Mouse (Mus musculus) C2C12 (cell line): ENCODE results near the gene Lsm10.

Experiments used
- CEBPB ChIP-seq: IDR thresholded peaks from one replicate; pipeline ENCODE4 v1.6.1; 2011; ENCODE audit warnings: low read depth, mild to moderate bottlenecking, control low read depth, moderate library complexity
- CTCF ChIP-seq: IDR thresholded peaks from one replicate; pipeline ENCODE4 v1.5.1; 2011; ENCODE audit not compliant: control insufficient read depth, insufficient read depth, insufficient read length
- MAX ChIP-seq: IDR thresholded peaks from one replicate; pipeline ENCODE4 v1.6.1; 2011; ENCODE audit warnings: mild to moderate bottlenecking, control low read depth
- MYOD1 ChIP-seq: IDR thresholded peaks from one replicate; pipeline ENCODE4 v1.6.1; 2011; ENCODE audit warnings: low read depth; ENCODE audit not compliant: control insufficient read depth, insufficient read length
- MYOG ChIP-seq: IDR thresholded peaks from one replicate; pipeline ENCODE4 v1.6.1; 2011; ENCODE audit not compliant: control insufficient read depth, insufficient read length; ENCODE audit errors: extremely low read depth
- USF1 ChIP-seq: IDR thresholded peaks from one replicate; pipeline ENCODE4 v1.6.1; 2011; ENCODE audit warnings: low read depth, mild to moderate bottlenecking, control low read depth, moderate library complexity

- no peak for TF ChIP-seq CTCF
- no peak for TF ChIP-seq USF1
- TF ChIP-seq MAX = no peak
- no peak for TF ChIP-seq MYOG
- TF ChIP-seq MYOD1 = no peak
- no peak for TF ChIP-seq CEBPB
Measured at GRCm38 (mm10) chr4:126146974-126147532, 50.6 kb downstream of the Lsm10 start.
